Mouse (Mus musculus): ENCODE measurements around the gene Ccr1l1. TPM values are rescaled to one million over a fixed set of nuclear protein-coding genes. Genes with fewer than 3 reads are reported as not detected.

Ccr1l1 gene
- polyA plus RNA-seq, 1 experiment: not detected

GRCm38 (mm10) chr9:123930476-123930875, 47.7 kb downstream of the Ccr1l1 start:
- no peaks in the 10 kb centered on the region for H3K36me3 ChIP-seq (replicated peaks; ENCODE audit: low read length)
- H3K4me3 ChIP-seq (replicated peaks): peak overlapping the region; percentile 72
- peaks cover 77% of the 10 kb centered on the region for H3K4me1 ChIP-seq
- no peak for TF ChIP-seq FLI1 (IDR thresholded peaks at IDR 0.05; ENCODE audit: low read length)
- no peak for TF ChIP-seq GATA1 (IDR thresholded peaks at IDR 0.05; ENCODE audit: borderline replicate concordance, low read length)
- no peaks in the 10 kb centered on the region for H3K9me3 ChIP-seq
- H3K27me3 ChIP-seq (replicated peaks): no peaks in the 10 kb centered on the region

DNA sequence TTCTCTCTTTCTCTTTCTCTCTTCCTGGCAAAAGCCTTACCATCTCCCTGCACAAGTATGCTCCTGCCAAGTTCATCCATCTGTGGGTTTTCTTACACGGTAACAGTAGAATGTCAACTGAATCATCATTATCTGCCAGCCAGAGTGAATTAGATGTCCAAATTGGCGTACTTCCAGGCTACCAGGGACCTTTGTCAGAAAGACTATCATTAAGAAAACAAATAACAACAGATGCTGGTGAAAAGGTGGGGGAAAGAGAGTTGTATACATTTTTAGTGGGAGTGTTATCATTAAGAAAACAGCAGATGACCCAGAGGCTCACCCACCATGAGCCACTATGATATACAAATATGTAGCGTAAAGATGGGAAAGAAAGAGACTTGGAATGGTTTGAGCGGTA, 48.3 kb downstream of the Ccr1l1 start:
- H3K36me3 ChIP-seq (replicated peaks; ENCODE audit: low read length): no peaks in the 10 kb centered on the region

DNA sequence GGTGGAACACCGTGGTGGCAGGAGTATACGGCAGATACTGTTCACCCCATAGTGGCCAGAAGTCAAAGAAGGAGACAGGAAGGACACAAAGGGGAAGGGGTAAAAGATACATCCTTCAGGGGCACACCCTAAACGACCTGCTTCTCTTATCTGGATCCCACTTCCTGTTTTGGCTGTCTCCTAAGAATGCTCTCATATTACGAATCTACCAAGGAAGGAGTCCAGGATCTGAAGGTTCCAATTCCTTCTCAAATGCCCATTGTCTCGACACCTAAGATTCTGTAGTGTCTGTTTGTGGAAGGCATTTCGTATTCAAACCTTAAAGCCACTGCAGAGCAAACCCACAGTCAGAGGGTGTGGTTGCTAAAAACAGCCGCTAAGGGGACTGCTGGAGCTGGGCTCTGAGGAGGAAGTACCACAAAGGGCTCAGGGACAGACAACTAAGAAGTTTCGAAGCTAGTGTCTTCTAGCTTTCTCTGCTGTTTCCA, 49.4 kb downstream of the Ccr1l1 start:
- Histone ChIP-seq H3K4me1 (peaks cover 85% of the 10 kb centered on the region), H3K9me3 (no peaks in the 10 kb centered on the region), H3K4me3 (replicated peaks) (peak overlapping the region; percentile 87), H3K27me3 (replicated peaks) (no peaks in the 10 kb centered on the region), H3K36me3 (replicated peaks; ENCODE audit: low read length) (no peaks in the 10 kb centered on the region)
- TF ChIP-seq FLI1 (IDR thresholded peaks at IDR 0.05; ENCODE audit: low read length) (no peak), GATA1 (IDR thresholded peaks at IDR 0.05; ENCODE audit: borderline replicate concordance, low read length) (peak; percentile 82; the same call in 1 of the 3 replicates)

More for the DNA sequence above, 48.3 kb downstream of the Ccr1l1 start:
- H3K4me1 ChIP-seq: peaks cover 78% of the 10 kb centered on the region
- H3K27me3 ChIP-seq (replicated peaks): no peaks in the 10 kb centered on the region
- TF ChIP-seq FLI1 (IDR thresholded peaks at IDR 0.05; ENCODE audit: low read length) (no peak), GATA1 (IDR thresholded peaks at IDR 0.05; ENCODE audit: borderline replicate concordance, low read length) (no peak)
- no peak overlapping the region for H3K4me3 ChIP-seq (replicated peaks)
- no peaks in the 10 kb centered on the region for H3K9me3 ChIP-seq

GRCm38 (mm10) chr9:123928118-123928758, 50.0 kb downstream of the Ccr1l1 start:
- Histone ChIP-seq H3K4me1 (peaks cover 88% of the 10 kb centered on the region), H3K4me3 (replicated peaks) (peak overlapping the region; percentile 87), H3K36me3 (replicated peaks; ENCODE audit: low read length) (no peaks in the 10 kb centered on the region), H3K9me3 (no peaks in the 10 kb centered on the region), H3K27me3 (replicated peaks) (no peaks in the 10 kb centered on the region)
- TF ChIP-seq FLI1 (IDR thresholded peaks at IDR 0.05; ENCODE audit: low read length) (no peak), GATA1 (IDR thresholded peaks at IDR 0.05; ENCODE audit: borderline replicate concordance, low read length) (no peak)

DNA sequence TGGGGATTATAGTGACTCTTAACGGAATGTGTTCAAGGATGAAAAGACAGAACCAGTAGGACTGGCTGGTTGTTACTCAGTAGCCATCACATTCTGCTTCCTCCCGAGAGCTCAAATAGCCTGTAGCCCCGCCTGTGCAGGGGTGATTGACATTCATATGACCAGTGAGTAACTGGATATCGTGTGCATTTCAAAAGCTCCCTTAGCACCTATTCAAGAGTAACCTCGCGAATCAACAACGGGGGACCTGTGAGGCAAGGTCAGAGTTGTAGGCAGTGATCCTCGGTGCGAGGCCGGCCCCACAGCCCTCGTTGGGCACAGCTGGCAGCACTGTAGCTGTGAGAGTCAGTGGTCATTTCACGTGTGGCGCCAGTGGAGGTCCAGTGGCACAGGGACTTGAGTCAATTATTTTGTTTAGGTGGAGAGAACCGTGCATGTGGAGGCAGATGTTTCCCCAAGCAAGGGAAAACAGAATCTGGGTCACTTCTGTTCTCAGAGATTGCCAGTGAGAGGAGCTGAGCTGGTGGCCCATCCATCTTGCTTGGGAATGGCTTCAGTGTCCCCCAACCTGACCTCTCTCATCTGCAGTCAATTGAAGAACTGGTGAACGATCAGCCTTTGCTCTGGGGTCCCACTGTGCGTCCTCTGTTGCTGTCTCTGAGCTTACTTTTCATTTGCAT, 50.8 kb downstream of the Ccr1l1 start:
- Histone ChIP-seq H3K36me3 (replicated peaks; ENCODE audit: low read length) (no peaks in the 10 kb centered on the region), H3K9me3 (no peaks in the 10 kb centered on the region), H3K4me3 (replicated peaks) (peak overlapping the region; percentile 57), H3K27me3 (replicated peaks) (no peaks in the 10 kb centered on the region), H3K4me1 (peaks cover 84% of the 10 kb centered on the region)
- TF ChIP-seq GATA1 (IDR thresholded peaks at IDR 0.05; ENCODE audit: borderline replicate concordance, low read length): no peak
- TF ChIP-seq FLI1 (IDR thresholded peaks at IDR 0.05; ENCODE audit: low read length): no peak

Other genes starting within 250 kb of the Ccr1l1 start
- not detected in 2 replicates for gene Cxcr6, start 171.9 kb downstream of the Ccr1l1 start, polyA plus RNA-seq (2012; ENCODE audit: insufficient read depth, low replicate concordance)
- 1.9 and 5.3 TPM in 2 replicates for gene Fyco1, start 126.5 kb downstream of the Ccr1l1 start, polyA plus RNA-seq (2012; ENCODE audit: insufficient read depth, low replicate concordance)
- not detected in 2 replicates for gene Xcr1, start 116.4 kb downstream of the Ccr1l1 start, polyA plus RNA-seq (2012; ENCODE audit: insufficient read depth, low replicate concordance)
- 0.30 TPM in 1 of 2 replicates, not detected in the other for gene Ccr1, start 9.7 kb downstream of the Ccr1l1 start, polyA plus RNA-seq (2012; ENCODE audit: insufficient read depth, low replicate concordance)
- 1.5 TPM in 1 of 2 replicates, not detected in the other for gene Ccr3, start 43.6 kb upstream of the Ccr1l1 start, polyA plus RNA-seq (2012; ENCODE audit: insufficient read depth, low replicate concordance)
- 0.10 and 0.74 TPM in 2 replicates for gene Ccr2, start 123.5 kb upstream of the Ccr1l1 start, polyA plus RNA-seq (2012; ENCODE audit: insufficient read depth, low replicate concordance)
- gene Ccr5, start 143.1 kb upstream of the Ccr1l1 start, polyA plus RNA-seq (2012; ENCODE audit: insufficient read depth, low replicate concordance): 0.17 TPM in 1 of 2 replicates, not detected in the other

Measured in megakaryocyte, embryonic 14.5 days (primary cell).